Mouse (Mus musculus): ENCODE measurements at regions not wholly inside any gene's neighbourhood (a gene's known extent, or its start where the extent isn't known, plus 50 kb on each side); places are given as distances from the start of the nearest gene placed in this dataset.

DNA sequence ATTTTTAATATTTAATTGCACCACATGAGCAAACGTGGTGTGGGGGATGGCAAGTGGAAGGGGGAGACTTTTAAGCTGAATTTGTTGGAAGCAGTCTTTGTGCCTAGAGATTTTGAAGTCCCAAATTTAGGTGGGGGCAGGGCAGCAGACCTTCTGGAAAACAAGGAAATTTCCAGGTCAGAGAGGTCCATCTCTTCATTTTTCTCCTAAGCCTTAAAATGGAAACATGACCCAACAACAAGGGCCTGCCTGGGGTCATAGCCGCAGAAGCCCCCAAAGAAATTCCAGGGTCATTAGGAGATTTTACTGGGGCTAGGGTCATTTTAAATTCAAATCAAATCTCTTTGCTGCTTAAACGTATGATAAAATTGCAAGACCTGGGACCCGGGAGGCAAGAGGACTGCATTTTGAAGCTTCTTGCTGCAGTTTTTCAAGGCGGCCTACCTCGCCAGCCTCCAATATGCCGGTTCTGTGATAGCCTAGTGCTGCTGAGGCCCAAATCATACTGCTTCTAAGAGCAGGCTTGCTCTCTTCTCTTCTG lies 490.0 kb downstream of the Prss52 start:
- DNase-seq (ENCODE audit: low read depth, low spot score) = no peak

DNA sequence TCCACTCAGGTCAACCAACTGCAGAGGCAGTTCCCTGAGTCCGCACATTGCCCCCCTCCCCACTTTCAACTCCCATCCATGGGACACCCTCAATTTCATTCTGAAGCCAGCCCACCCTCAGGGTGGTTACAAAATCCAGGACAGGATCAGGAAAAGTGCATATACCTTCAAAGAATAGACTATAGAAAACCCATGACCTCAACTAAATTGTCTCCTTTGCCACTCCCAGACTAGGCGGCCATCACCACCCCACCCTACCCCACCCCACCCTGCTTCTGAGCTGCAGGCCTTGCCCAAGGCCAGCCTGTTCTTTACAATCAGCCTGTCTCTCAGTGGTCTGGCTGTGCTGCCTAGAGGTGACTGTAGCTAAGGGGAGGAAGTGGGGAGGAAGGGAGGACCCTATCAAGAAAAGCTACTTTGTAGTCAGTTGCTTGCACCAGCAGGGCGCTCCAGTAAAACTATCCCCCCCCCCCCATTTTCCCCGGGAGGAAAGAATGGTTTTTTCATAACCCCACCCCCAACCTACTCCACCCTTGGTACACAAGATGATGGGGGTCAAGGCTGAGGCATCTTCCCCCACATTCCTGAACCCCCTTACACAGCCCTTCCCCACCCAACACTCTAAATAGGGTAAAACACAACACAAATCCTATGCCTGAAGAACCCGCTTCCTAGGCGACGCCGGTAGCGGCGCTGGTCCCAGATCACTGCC lies 490.9 kb downstream of the Prss52 start:
- no peak for DNase-seq (ENCODE audit: low read depth, low spot score)

GRCm38 (mm10) chr14:64595523-64595889 lies 491.4 kb downstream of the Prss52 start:
- no peak for DNase-seq (ENCODE audit: low read depth, low spot score)

DNA sequence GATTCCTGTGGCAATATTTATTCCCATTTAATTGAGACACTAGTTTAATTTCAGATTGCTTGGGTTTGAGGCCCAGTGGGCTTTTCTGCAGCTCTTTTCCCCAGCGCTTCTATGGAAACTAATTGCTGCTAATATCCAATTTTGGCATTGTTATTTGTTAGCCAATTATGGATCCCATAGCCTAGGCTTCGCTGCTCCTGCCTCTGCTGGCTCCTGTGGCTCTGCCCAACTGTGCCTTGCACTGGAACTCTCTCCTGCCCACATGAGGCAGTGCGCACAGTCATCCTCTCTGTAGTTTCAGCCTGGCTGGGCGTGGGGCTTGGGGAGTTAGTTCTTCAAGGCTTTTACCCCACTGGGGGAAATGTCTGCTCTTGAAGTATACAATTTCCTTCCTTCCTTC lies 491.8 kb downstream of the Prss52 start:
- no peak for DNase-seq (ENCODE audit: low read depth, low spot score)

- no peak for DNase-seq (ENCODE audit: low read depth, low spot score)
Measured at GRCm38 (mm10) chr14:64597218-64597617, 493.1 kb downstream of the Prss52 start.
